Mouse (Mus musculus): ENCODE measurements around the gene Ern1.

Ern1 gene

DNA sequence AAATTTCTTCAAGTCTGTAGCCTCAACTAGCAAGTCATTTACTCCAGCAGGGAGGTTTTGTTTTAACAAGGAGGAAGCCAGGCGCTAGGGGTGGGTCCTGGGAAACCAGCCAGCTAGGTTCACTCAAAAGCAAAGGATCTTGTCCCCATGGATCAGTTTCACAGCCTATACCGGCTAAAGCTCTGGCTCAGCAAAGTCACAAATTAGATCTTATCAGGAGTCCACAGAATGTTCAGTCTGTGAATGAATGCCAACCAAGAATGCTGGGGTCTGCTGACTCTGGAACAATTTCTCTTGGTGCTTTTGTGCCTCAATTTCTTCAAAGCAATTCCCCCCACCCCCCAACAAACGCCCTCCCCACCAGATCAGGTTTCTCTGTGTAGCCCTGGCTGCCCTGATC lies 98.0 kb downstream of the Ern1 start:
- DNase-seq (ENCODE audit: low spot score): no peak

DNA sequence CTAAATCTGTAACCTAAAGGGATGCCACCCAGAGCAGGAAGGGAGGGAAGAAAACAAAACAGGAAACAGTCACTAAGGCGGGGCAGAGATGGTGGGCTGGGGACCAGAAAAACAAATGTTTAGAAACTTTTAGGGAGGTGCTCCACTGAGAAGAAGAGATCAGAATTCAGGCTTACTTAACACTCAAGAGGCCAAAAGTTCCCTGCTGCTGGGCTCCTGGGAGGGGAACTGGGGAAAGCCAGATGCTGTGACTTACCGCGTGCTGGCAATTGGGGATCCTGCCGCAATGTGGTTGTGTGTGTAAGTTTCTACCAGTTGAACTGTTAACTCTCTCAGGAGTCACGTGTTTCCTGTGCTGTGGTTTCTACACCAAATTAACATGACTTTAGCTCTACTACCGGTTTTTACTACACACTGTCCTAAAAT lies 99.8 kb downstream of the Ern1 start, which contains the start of gene Icam2:
Icam2 (minus strand) TSS at position 285 of the 426 bp plus-strand sequence.
- DNase-seq (ENCODE audit: low spot score): no peak

DNA sequence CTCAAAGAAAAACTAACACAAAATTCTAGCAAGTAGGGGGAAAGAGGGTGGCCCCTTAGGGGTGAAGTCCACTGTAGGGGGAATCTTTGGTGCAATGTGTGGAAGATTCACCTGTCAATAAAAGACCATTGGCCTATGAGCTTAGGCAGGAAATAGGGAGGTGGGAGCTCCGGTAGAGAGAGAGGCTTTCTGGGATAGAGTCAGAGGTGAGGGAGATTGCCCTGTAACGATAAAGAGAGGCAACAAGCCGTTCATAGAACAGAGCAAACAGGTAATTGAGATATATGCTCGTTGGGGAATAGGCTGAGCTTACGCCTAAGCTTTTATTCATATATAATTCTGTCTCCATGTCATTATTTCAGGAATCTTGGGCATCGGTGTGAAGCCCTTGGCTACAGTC lies 100.6 kb downstream of the Ern1 start:
- no peak for DNase-seq (ENCODE audit: low spot score)

DNA sequence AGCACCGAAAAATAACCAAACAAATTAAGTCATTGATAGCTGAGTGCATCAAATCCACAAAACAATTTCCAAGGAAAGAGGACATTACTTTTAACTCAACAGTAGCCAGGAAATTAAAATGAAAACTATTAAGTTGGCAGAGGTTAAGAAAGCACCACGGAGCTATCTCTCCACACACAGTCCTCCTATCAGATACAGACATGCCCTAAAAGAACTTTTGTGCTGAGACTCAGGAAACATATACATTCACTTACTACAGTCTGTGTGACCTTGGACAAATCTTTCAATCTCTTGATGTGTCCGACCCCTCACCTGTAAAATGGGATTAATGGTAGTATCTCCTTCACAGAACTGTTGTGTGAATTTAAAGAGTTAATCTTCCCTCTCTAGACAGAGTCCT lies 101.2 kb downstream of the Ern1 start:
- no peak for DNase-seq (ENCODE audit: low spot score)

DNA sequence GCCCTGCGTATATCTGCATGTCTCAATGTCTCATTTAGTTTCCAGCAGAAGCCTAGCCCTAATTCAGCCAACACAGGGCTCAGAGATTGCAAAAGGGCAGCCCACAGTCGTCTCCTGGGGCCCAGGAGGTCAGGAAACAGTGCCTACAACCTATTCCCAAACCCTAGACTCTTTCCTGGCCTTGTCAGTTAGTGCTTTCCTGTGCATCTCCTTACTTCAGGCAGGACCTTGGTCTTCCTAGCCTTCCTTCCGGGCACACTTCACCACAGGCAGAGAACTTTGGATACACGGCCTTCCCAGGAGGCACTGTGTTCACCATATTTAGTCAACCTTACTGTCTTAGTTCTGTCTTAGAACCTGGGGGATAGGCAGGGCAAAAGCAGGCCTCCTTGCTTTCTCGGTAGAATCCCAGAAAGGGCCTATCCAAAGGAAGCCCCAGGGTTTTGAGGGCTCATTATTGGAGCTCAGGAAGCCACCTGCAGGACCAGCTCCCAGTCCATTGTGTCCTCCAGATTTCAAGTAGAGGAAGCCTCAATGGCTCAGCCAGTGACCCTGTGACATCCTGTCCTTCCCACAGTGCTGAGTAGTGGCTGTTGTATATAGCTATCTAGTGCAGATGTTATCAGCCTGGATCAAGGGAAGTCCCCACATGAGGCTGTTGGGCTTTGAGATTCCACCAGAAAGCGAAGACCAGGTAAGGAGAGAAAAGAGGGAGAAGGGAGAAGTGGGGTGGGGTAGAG lies 104.4 kb downstream of the Ern1 start:
- no peak for DNase-seq (ENCODE audit: low spot score)

DNA sequence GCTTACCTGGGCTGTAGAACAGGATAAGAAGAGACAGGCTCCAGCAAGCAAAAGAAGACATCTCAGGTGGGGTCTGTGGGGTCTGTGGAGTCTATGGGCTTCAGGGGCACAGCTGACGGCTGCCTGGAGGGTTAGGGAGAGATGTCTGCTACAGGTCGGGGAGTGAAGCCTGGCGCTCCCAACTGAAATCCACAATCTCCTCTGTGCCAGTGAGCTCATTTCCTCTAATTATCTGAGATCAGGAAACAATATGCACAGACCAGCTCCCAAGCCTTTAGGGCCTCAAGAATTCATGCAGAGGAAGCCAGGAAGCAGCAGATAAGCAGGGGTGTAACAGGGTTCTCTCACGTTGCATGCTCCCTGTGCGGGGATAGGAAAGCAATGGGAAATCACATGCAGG lies 105.2 kb downstream of the Ern1 start:
- DNase-seq (ENCODE audit: low spot score): no peak

DNA sequence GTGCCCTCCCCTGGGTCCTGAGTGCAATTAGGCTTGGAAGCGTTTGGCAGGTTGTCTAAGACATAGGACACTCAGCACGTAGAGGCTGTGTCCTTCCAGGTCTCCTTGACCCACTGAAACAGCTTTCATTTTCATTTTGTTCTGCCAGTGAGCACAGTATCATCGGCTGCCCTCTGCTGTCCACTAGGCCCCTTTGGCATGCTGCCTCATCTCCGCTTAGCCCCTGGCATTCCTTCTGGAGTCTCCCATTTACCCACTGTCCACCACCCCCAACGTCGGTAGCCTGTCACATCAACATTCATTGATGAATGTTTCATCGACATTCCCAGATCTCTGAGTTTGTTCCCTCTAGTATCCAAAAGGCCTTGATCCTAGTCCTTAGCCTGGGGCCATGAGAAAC lies 105.8 kb downstream of the Ern1 start:
- DNase-seq (ENCODE audit: low spot score): no peak

DNA sequence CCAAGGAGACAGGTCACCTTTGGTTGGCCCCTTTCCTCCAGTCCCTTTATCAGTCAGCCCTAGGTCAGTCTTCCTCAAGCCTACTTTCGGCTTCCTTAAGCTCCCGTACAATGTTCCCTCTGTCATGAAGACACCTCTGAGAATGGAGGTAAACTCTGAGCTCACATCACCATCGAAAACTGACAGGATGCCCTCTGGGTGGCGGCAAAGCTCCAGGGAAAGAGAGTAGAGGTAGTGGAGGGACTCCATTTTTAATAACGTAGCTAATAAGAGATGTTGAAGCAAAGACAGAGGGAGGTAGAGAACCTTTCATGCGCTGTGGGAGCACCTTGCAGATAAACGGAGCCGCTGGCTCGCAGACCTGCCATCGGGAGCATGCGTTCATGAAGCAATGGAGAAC lies 106.6 kb downstream of the Ern1 start:
- DNase-seq (ENCODE audit: low spot score): no peak

DNA sequence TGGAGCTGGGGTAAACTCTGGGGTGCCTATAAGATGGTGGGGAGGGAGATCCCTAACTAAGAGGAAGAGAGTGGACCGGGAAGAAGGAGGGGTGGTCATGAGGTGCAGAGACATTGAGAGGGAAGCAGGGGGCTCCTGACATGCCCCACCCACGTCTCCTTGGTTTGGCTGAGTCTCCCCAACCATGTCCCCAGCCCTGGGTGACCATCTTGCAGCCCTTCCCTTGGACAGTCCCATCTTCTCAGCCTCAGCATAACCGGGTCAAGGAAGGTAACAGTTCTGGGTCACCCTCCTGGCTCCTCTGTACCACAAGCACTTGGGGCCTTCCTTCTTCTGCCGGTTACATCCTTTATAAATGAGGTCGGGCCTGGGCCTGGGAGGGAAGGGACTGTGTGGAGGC lies 112.7 kb downstream of the Ern1 start:
- DNase-seq (ENCODE audit: low spot score): no peak

DNA sequence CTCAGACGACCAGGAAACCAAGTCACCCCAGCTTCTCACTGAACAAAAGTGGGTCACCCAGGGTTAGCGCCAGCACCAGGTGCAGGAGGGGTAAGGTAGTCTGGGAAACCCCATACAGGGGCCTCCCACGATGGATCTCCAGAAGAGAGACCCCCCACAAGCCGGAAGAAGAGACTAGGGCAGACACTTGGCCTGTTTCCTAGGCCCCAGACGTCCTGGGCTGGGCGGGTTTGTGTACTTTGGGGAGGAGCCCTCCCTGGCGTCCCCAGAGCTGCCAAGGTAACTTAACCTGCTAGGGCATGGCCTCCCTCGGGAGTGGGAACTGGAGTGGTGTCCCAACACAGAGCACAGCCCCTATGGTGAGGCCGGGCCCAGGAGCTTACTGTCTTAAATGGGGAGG lies 113.1 kb downstream of the Ern1 start:
- no peak for DNase-seq (ENCODE audit: low spot score)

DNA sequence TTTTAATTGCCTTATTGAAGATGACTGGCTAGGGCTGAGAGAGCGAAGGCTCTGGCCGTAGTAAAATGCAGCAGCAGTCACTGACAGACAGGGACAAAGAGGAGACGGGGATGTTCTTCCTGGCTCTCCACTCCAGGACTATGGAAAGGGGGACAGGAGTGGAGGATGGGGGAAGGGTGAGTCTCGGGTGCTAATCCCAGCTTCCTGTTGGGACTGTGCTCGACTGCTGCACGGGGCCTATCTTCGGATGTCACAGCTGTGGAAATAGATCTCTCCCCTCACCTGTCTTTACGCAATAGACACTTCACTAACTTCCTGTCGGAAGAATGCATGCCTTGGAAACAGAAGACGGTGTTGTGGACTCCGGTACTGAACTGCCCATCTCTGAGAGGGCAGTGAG lies 113.7 kb downstream of the Ern1 start:
- no peak for DNase-seq (ENCODE audit: low spot score)

DNA sequence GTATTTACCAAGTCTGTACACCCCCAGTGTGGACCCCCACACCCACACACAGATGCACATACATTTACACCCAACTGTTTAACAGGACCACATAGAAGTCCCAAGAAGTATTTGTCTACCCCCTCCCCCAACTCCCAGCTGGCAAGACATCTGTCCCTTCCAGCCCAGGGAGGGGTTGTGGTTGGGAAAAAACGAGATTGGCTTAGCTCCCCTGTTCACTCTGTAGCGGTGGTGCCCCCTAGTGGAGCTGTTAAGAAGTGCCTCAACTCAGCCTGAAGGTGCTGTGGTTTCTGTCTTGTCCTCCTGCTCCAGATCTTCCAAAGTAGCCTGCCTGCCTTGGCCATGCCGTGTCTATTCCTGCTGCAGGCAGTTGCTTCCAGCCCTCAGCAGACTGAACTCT lies 121.3 kb downstream of the Ern1 start:
- DNase-seq (ENCODE audit: low spot score): peak; percentile 37

DNA sequence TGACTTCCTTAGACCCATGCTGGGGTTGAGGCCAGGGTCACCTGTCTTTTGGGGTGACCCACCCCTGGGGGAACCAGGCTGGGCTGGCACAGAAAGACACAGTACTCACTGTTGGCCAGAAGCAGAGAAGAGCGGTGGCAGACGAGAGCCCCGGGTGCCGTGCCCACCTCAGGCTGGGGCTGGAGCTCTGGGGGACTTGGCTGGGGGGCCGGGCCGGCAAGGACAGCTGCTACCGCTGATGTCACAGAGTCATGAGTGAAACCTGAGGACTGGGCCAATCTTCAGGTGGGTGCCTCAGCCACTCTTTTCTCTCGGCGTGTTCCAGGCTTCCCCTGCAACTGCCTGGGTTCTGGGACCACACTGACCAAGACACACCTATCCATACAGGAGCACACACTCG lies 122.3 kb downstream of the Ern1 start, which contains the start of gene Prr29:
Prr29 (plus strand) TSS at position 107 of the 400 bp plus-strand sequence.
- no peak for DNase-seq (ENCODE audit: low spot score)

DNA sequence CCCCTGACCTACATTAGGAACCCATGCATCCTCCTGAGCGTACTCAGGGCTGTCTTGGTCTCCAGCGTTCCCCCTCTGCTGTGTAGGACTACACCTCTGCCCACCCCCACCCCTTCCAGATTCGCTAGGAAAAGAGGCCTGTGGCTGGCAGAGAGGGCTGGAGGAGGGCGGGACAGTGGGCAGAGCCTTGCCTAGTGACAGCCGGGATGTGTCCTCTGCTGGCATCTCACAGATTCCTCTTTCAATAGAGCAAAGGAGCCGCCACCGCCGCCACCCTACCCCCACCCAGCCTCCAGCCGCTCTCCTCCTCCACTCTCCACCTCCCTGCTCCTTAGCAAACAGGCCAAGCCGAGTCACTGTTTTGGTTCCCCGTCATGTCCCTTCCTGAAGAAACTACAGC lies 122.9 kb downstream of the Ern1 start:
- no peak for DNase-seq (ENCODE audit: low spot score)

DNA sequence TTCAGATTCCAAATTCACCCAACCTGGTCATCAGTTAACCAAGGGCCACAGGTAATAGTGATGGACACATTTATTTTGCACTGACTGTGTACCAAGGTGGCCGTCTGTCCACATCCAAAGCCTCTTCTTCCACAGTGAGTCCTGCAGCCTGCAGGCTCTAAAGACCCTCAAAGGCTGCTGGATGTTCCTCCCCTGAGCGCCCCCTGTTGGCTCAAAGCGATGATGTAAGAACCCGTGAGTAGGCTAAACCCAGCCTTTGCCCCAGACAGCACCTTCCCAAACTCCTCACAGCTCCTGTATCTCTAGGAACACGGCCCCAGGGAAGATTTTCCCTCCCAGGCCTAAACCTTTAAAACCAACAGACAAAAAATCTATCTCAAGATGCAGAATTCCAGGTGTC lies 128.3 kb downstream of the Ern1 start:
- no peak for DNase-seq (ENCODE audit: low spot score)

DNA sequence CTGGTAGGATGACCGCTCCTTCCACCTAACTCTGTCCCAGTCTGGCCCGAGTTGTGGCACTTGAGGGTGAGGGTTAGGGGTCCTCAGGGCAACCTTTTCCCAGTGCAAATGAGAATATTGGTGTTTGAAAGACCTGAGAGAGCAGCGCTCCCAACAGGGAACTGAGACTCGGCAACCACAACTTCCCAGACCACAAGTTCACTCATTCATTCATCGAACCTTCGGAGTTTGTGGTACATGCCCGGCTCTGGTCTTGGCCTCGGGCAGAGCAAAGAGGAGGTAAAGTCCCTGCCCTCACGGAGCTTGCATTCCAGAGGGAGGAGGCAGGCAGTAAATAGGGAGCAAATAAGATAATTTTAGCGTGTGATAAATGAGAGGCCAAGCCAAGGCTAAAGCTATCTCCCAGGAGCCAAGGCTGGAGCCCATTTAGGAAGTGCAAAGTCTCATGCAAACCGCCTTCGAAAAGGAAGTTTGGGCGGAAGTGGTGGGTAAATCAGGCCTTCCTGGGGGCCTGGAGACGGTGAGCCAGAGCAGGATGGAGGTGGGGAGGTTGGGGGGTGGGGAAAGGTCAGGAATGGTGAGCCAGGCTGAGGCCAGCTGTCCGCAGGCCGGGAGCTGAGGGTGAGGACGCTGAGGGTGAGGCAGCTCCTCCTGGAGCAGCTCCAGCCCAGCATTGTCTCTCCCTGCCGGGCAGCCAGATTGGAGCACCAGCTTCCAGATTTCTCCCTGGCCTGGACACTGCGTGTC lies 132.1 kb downstream of the Ern1 start:
- DNase-seq (ENCODE audit: low spot score): no peak

DNA sequence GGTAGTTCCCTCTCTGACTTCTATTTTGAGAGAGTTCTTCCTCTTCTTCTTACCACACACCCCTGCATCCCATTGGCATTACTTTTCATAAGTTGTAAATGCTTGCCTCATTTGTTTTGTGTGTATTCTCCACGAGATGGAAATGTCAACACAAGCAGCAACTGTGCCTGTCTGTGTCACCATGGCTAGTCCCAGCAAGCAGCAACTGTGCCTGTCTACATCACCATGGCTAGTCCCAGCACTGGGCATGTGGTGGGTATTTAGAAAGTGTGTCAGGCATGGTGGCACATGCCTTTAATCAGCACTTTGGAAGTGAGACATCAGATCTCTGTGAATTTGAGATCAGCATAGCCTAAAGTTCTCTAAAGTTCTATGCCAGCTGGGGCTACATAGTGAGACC lies 133.5 kb downstream of the Ern1 start:
- DNase-seq (ENCODE audit: low spot score): no peak

DNA sequence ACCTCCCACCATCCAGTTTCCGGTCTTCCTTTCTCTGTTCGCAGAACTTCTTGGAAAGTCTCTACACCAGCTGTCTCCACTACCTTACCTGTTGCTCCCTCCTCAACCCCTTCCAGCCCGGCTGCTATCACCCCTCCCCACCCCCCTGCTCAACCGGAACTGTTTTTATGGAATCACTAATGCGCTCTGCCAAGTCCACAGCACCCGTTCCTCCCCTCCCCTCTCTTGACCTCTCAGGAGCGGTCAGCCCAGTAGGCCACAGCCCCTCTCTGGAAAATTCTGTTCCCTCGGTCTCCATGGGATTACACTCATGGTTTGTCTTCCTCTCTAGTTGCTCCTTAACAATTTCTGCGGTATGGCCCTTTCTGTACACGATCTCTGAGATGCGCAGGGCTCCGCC lies 134.5 kb downstream of the Ern1 start, which contains the start of gene Scn4a:
Scn4a (minus strand) TSS at position 101 of the 400 bp plus-strand sequence.
- DNase-seq (ENCODE audit: low spot score): no peak

DNA sequence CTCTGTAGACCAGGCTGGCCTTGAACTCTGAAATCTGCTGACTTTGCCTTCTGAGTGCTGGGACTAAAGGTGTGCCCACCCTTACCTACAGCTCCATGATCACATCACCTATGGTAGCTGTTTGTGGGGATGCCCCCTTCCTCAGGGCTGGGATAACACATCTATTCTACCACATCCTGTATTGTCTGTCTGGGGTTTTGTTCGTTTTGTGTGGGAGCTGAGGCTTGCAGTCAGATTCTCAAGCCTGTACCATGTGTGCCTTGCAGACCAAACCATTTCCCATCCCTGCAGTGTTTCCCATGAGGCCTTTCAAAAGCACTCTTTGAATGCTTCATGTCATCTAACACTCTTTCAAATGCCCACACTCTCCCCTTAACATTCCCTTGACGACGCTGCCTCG lies 135.7 kb downstream of the Ern1 start:
- no peak for DNase-seq (ENCODE audit: low spot score)

DNA sequence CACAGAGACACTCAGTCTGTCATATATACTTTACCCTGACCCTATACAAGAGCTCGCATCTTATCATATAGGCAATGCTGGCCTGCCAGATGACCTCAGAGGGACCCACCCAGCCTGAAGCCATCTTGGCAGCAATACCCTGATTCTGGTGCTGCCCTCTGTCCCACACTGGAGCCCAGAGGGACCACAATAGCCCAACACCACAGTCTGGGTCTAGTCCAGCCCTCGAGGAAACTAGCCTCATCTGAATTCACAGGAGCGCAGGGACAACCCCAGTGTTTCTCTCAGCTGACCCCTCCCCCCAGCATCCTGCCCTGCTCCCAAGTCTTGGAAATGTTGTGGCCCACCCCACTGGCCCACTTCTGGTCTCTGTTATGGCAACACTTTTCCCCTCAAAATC lies 136.4 kb downstream of the Ern1 start:
- DNase-seq (ENCODE audit: low spot score): no peak

DNA sequence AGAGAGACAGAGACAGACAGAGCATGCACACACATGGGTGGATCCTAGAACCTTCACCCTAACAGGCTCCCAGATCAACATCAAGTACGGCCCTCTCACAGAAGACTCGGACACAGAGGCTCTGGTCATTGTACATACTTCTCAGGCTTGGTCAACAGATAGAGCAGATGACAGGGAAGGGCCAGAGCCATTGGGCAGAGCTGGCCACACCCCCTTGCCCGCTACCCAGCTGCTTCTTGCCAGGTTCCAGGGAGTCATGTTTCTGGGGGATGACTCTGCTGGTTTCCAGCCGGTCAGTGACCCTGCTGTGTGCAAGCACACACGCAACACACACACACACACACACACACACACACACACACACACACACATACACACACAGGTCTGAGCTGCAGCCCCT lies 136.8 kb downstream of the Ern1 start:
- DNase-seq (ENCODE audit: low spot score): no peak

DNA sequence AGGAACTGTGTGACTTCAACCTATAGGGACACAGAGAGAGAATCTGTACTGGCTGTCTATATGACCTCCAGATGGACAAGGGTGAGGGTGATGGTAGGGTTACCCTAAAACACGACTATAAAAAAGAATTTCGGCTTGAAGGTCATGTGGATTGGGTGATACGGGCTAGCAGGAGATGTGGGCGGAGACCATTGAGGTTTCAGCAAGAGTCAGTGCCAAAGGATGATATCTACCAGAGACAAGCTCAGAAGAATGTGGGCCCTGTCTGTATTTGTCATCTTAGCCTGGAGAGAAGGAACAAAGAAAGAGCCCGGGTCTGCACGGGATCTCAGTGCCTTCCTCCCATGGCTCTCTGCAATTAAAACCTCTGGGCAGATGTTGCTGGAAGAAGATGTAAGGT lies 137.9 kb downstream of the Ern1 start:
- no peak for DNase-seq (ENCODE audit: low spot score)

DNA sequence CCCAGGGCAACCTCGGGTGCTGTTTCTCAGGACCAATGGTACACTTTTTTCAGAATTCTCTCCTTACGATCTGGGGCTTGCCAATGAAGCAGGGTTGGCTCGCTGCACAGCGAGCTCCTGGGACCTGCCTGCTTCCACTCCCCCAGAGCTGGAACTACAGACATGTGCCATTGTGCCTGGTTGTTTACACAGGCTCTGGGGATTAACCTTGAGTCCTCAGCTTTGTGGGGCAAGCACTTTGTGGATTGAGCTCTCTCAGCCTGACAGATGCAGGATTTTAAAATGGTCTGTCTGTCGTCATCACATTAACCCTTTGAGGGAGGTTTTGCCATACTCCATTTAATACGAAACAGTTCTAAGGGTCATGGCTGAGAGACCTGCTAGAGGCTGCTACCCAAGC lies 142.7 kb downstream of the Ern1 start:
- DNase-seq (ENCODE audit: low spot score): no peak
